Mouse (Mus musculus): ENCODE measurements around the gene Borcs5. TPM values are rescaled to one million over a fixed set of nuclear protein-coding genes. Genes with fewer than 3 reads are reported as not detected.
"Not testable (repeated sequence)": the region's sequence is repeated elsewhere in the genome, so short reads cannot be mapped to it uniquely, and the experiment has no call there.

Gene Borcs5
- total RNA-seq, 2 experiments from 2014 or later: 33.4 to 42.4 TPM

- DNase-seq (ENCODE audit: low spot score in 2 of 2): no peak
- intact Hi-C loops (cut with DNase I): no loop called here
Measured at GRCm38 (mm10) chr6:134660714-134661406, 21.6 kb downstream of the Borcs5 start.

- intact Hi-C loops (cut with DNase I): no loop called here
- DNase-seq (ENCODE audit: low spot score in 2 of 2): no peak
Measured at GRCm38 (mm10) chr6:134664573-134664972, 25.3 kb downstream of the Borcs5 start.

DNA sequence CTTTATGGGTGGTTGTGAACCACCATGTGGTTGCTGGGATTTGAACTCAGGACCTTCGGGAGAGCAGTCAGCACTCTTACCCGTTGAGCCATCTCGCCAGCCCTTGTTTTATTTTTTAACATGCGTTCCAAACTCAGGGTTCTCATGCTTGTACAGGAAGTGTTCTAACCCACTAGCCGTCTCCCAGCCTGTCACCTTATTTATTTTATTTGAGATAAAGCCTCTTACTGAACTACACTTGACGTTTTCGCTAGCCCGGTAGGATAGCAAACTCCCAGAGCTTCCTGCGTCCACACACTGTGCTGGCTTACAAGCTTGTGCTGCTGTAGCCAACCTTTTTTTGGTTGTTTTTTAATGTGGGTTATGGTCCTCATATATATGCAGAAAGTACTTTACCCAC lies 26.5 kb downstream of the Borcs5 start:
- DNase-seq (ENCODE audit: low spot score in 2 of 2): no peak
- intact Hi-C loops (cut with DNase I): no loop called here

DNA sequence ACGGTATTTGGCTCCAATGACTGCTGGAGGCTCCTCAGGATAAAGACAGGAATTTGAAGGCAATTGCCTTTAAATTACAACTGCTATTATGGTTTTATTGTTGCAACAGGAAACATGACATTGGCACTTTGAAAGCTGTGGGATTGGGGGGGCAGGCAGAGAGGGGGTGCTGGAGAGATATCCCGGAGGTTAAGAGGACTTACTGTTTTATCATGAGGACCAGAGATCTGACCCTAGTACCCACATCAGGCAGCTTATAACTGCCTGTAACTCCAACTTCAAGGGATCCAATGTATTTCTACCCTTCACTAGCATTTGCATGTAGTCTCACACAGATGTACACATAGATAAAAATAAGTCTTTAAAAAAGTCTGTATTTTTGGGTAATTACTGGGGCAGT lies 29.2 kb downstream of the Borcs5 start:
- no peak for DNase-seq (ENCODE audit: low spot score in 2 of 2)
- intact Hi-C loops (cut with DNase I): no loop called here

- DNase-seq (ENCODE audit: low spot score in 2 of 2): no peak
- intact Hi-C loops (cut with DNase I): no loop called here
Measured at GRCm38 (mm10) chr6:134669179-134669865, 30.0 kb downstream of the Borcs5 start.

GRCm38 (mm10) chr6:134670881-134671411 lies 31.6 kb downstream of the Borcs5 start:
- intact Hi-C loops (cut with DNase I): no loop called here
- no peak for DNase-seq (ENCODE audit: low spot score in 2 of 2)

DNA sequence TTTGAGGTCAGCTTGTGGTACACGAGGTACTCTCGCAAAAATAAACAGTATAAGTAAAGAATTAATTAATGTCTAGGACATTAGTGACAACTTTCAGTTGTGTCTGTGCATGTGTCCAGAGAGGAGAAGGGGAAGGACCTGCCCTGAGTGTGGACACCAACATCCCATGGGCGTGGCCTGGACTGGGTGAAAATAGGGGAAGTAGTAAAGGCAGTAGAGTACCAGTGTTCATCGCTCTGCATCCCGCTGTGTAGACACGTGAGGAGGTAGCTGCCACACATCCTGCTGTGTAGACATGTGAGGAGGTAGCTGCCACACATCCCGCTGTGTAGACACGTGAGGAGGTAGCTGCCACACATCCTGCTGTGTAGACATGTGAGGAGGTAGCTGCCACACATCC lies 34.4 kb downstream of the Borcs5 start:
- DNase-seq (ENCODE audit: low spot score in 2 of 2); intact Hi-C loops (cut with DNase I): not testable (repeated sequence)

DNA sequence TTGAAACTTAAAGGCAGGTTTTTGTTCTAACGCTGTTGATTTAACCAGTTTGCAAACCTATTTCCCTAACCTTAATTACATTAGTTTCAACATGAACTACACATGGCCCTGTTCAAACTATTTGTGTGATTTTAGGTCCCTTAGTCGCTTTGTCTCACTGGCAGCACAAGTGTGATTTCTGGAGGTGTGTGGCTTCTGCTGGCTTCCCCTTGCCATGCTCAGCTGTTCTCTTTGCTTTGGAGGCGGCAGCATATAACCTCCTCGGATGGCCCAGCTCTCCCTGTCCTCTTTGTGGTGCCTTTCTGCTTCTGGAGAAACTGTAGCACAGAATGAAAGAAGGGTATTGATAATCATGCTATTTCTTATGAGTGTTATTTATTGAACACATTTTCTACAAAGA lies 38.2 kb downstream of the Borcs5 start:
- no peak for DNase-seq (ENCODE audit: low spot score in 2 of 2)
- intact Hi-C loops (cut with DNase I): no loop called here

- no peak for DNase-seq (ENCODE audit: low spot score in 2 of 2)
- intact Hi-C loops (cut with DNase I): no loop called here
Measured at GRCm38 (mm10) chr6:134678037-134678436, 38.7 kb downstream of the Borcs5 start.

DNA sequence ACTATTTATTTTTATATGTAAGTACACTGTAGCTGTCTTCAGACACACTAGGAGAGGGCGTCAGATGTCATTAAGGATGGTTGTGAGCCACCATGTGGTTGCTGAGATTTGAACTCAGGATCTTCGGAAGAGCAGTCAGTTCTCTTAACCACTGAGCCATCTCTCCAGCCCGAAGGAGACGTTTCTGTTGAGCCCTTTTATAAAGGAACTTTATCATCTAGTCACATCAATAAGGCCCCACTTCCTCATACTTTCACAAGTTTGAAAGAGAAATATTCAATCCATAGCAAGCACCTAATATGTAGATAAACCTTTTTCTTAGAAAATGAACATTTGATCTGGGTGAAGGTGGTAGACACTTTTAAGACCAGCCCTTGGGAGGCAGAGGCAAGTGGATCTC lies 40.0 kb downstream of the Borcs5 start:
- DNase-seq (ENCODE audit: low spot score in 2 of 2); intact Hi-C loops (cut with DNase I): not testable (repeated sequence)

DNA sequence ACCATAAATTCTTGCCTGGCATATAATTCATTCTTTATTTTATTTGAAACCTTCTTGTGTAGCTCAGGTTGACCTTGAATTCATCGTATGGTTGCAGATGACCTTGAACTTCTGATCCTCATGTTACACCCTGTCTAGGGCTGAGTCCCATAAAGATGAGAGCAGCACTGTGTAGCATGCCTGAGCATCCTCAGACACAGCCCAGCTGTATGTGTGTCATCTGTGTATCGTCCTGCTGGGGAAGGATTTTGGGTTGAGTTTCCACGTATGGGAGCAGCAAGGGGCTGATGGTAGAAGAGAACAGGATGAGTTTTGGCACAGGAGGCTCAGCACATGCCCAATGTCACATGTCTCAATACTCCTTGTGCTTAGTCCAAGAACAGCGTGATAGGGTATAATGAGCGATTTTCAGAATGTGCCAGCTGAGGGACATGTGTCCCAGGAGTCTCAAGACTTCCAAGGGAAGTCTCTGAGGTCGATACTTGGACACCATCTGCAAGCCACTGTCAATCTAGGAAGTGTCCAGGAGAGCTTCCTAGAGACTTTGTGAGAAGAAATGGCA lies 45.1 kb downstream of the Borcs5 start:
- intact Hi-C loops (cut with DNase I): no loop called here
- DNase-seq (ENCODE audit: low spot score in 2 of 2): no peak

GRCm38 (mm10) chr6:134685040-134685439 lies 45.7 kb downstream of the Borcs5 start:
- intact Hi-C loops (cut with DNase I): no loop called here

GRCm38 (mm10) chr6:134685515-134685914 lies 46.2 kb downstream of the Borcs5 start:
- intact Hi-C loops (cut with DNase I): no loop called here
- no peak for DNase-seq (ENCODE audit: low spot score in 2 of 2)

More at GRCm38 (mm10) chr6:134685040-134685439, 45.7 kb downstream of the Borcs5 start:
- DNase-seq (ENCODE audit: low spot score in 2 of 2): no peak

GRCm38 (mm10) chr6:134694498-134694897 lies 55.2 kb downstream of the Borcs5 start:
- intact Hi-C loops (cut with DNase I): no loop called here
- no peak for DNase-seq (ENCODE audit: low spot score in 2 of 2)

GRCm38 (mm10) chr6:134694988-134695387 lies 55.7 kb downstream of the Borcs5 start:
- no peak for DNase-seq (ENCODE audit: low spot score in 2 of 2)
- intact Hi-C loops (cut with DNase I): no loop called here

DNA sequence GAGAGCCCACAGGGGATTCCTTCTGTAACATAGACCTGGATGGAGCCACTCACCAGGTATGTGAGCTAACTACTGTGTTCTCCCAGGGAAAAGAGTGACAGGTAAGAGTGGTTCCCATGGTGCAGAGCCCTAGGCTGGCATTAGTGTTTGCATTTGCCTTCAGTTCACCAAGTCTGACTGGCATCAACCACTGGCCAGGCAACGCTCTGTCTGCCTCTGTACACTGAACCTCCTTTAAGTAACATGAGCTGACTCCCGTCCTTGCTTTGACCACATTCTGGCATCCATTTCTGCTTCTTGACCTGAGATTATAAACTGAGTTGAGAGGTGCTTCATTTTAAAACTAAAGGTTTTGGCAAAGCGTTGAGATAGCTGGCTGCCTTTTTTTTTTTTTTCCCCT lies 56.3 kb downstream of the Borcs5 start:
- intact Hi-C loops (cut with DNase I): no loop called here
- no peak for DNase-seq (ENCODE audit: low spot score in 2 of 2)

- intact Hi-C loops (cut with DNase I): no loop called here
Measured at GRCm38 (mm10) chr6:134696146-134696545, 56.8 kb downstream of the Borcs5 start.

GRCm38 (mm10) chr6:134696554-134696953 lies 57.2 kb downstream of the Borcs5 start:
- intact Hi-C loops (cut with DNase I): no loop called here
- no peak for DNase-seq (ENCODE audit: low spot score in 2 of 2)

More at GRCm38 (mm10) chr6:134696146-134696545, 56.8 kb downstream of the Borcs5 start:
- DNase-seq (ENCODE audit: low spot score in 2 of 2): no peak

DNA sequence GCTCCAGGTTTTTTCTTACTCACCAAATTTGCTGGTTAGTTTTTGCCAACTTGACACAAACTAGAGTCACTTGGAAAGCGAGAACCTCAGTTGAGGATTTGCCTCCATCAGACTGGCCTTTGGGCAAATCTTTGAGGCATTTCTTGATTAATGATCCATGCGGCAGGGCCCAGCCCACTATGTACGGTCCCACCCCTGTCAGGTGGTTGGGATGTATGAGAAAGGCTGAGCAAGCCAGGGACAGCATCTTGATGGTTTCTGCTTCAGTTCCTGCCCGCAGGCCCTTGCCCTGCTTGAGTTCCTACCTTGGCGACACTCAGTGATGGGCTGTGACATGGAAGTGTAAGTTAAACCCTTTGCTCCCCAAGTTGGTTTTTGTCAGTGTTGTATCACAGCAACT lies 58.9 kb downstream of the Borcs5 start:
- intact Hi-C loops (cut with DNase I): no loop called here
- no peak for DNase-seq (ENCODE audit: low spot score in 2 of 2)

GRCm38 (mm10) chr6:134700451-134701210 lies 61.3 kb downstream of the Borcs5 start:
- intact Hi-C loops (cut with DNase I): no loop called here

More at GRCm38 (mm10) chr6:134700451-134701210, 61.3 kb downstream of the Borcs5 start:
- no peak for DNase-seq (ENCODE audit: low spot score in 2 of 2)
